Mouse (Mus musculus): Measurements from ENCODE around the gene Lims1.

Gene Lims1

GRCm38 (mm10) chr10:58383761-58384160 is 60.5 kb downstream of the Lims1 start:
- DNase-seq (ENCODE audit: extremely low spot score), result no peak

- no peak for DNase-seq (ENCODE audit: extremely low spot score)
These were observed 62.4 kb downstream of the Lims1 start for GRCm38 (mm10) chr10:58385629-58386028.

GRCm38 (mm10) chr10:58386997-58387396 is 63.7 kb downstream of the Lims1 start:
- DNase-seq (ENCODE audit: extremely low spot score), result no peak

- no peak for DNase-seq (ENCODE audit: extremely low spot score)
These were observed 65.4 kb downstream of the Lims1 start for GRCm38 (mm10) chr10:58388648-58389047.

- DNase-seq (ENCODE audit: extremely low spot score), result no peak
These were observed 65.9 kb downstream of the Lims1 start for GRCm38 (mm10) chr10:58389151-58389550.

GRCm38 (mm10) chr10:58392435-58392834 is 69.2 kb downstream of the Lims1 start:
- no peak for DNase-seq (ENCODE audit: extremely low spot score)

- DNase-seq (ENCODE audit: extremely low spot score), result no peak
These were observed 70.1 kb downstream of the Lims1 start for GRCm38 (mm10) chr10:58393026-58394014.

GRCm38 (mm10) chr10:58394170-58394569 is 70.9 kb downstream of the Lims1 start:
- DNase-seq (ENCODE audit: extremely low spot score), result no peak

GRCm38 (mm10) chr10:58395315-58395714 is 72.0 kb downstream of the Lims1 start:
- no peak for DNase-seq (ENCODE audit: extremely low spot score)

- no peak for DNase-seq (ENCODE audit: extremely low spot score)
These were observed 72.5 kb downstream of the Lims1 start for GRCm38 (mm10) chr10:58395723-58396122.

- no peak for DNase-seq (ENCODE audit: extremely low spot score)
These were observed 73.3 kb downstream of the Lims1 start for GRCm38 (mm10) chr10:58396600-58396999.

- DNase-seq (ENCODE audit: extremely low spot score), result no peak
These were observed 75.7 kb downstream of the Lims1 start for GRCm38 (mm10) chr10:58398941-58399340.

GRCm38 (mm10) chr10:58401838-58402237 is 78.6 kb downstream of the Lims1 start:
- no peak for DNase-seq (ENCODE audit: extremely low spot score)

- DNase-seq (ENCODE audit: extremely low spot score), result no peak
These were observed 81.4 kb downstream of the Lims1 start for GRCm38 (mm10) chr10:58404639-58405038.

GRCm38 (mm10) chr10:58405285-58405948 is 82.2 kb downstream of the Lims1 start:
- DNase-seq (ENCODE audit: extremely low spot score), result no peak

GRCm38 (mm10) chr10:58405949-58406305 is 82.7 kb downstream of the Lims1 start:
- no peak for DNase-seq (ENCODE audit: extremely low spot score)

GRCm38 (mm10) chr10:58412331-58412730 is 89.1 kb downstream of the Lims1 start:
- no peak for DNase-seq (ENCODE audit: extremely low spot score)

- DNase-seq (ENCODE audit: extremely low spot score), result no peak
These were observed 89.6 kb downstream of the Lims1 start for GRCm38 (mm10) chr10:58412852-58413251.

- no peak for DNase-seq (ENCODE audit: extremely low spot score)
These were observed 93.4 kb downstream of the Lims1 start for GRCm38 (mm10) chr10:58416702-58417101.

GRCm38 (mm10) chr10:58418290-58418971 is 95.2 kb downstream of the Lims1 start:
- DNase-seq (ENCODE audit: extremely low spot score), result no peak

GRCm38 (mm10) chr10:58427930-58428329 is 104.7 kb downstream of the Lims1 start:
- no peak for DNase-seq (ENCODE audit: extremely low spot score)

GRCm38 (mm10) chr10:58445850-58446249 is 122.6 kb downstream of the Lims1 start:
- DNase-seq (ENCODE audit: extremely low spot score), result peak; percentile 21
